In the genomic region with DNA sequence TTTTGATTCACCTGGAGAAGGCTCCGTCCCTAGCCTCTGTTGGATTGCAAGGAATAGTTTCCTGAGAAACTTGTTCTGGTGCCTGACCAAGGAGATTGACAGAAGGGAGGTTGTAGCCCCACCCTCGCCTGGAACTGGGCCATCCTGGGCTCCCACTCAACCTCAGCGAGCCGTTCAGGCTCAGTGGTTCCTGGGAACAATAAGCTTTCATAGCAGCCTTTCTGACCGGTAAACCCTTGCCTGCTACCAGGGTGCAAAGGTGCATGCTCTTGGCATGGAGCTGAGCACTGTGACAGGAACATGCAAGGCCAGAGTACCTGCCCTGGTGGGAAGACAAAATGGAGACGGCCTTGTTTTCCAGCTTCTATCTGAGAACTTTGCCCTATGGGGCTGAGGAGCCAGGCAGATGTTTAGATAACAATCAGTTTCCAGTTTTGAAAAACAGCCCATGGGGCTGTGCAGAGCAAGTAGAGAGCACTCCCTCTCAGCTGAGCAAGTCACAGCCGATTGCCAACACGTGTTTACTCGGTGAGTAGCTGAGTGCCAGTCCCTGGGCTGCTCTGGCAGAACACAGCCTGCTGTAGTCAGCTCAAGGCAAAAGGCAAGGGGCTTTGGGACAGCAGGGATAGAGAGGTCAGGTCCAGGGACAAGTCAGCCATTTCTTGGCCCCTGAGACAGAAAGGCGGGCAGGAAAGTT, we compare ENCODE assay signal across 8 mouse cellular contexts. TPM values are rescaled to one million over a fixed set of nuclear protein-coding genes. Genes with fewer than 3 reads are reported as not detected.
DNase-seq lines count a peak whose midpoint lies in the region; ATAC-seq and TF ChIP-seq lines count a peak whose summit lies in the region.

No protein-coding gene starts in this region.

- H3K36me3 ChIP-seq in heart, embryonic 10.5 days, result no peaks in the 10 kb centered on the region
- no peaks in the 10 kb centered on the region for H3K36me3 ChIP-seq in kidney, embryonic 16.5 days (ENCODE audit: insufficient read depth, low read length)
- no peaks in the 10 kb centered on the region for H3K36me3 ChIP-seq in lung, postnatal 0 days (ENCODE audit: insufficient read depth, low read length)

- H3K4me2 ChIP-seq in kidney, embryonic 16.5 days (replicated peaks; ENCODE audit: low read depth, low read length), result 0 out of 2 replicates have a peak overlapping the region, but pooled peaks have one; percentile 6
- peak overlapping the region; percentile 81 for H3K4me2 ChIP-seq in lung, postnatal 0 days (replicated peaks; ENCODE audit: low read depth, low read length)

- no peak for TF ChIP-seq EP300 in lung, postnatal 0 days (IDR thresholded peaks at IDR 0.05)

- no peak overlapping the region for H3K27ac ChIP-seq in heart, embryonic 10.5 days
- H3K27ac ChIP-seq in kidney, embryonic 16.5 days (ENCODE audit: low read length), result peak overlapping the region; percentile 84
- no peak overlapping the region for H3K27ac ChIP-seq in lung, postnatal 0 days (ENCODE audit: low read length)

- no peak overlapping the region for H3K9ac ChIP-seq in kidney, embryonic 16.5 days (replicated peaks; ENCODE audit: low read length)
- no peak overlapping the region for H3K9ac ChIP-seq in lung, postnatal 0 days (replicated peaks; ENCODE audit: low read depth)

- H3K9me3 ChIP-seq in heart, embryonic 10.5 days, result no peaks in the 10 kb centered on the region
- no peaks in the 10 kb centered on the region for H3K9me3 ChIP-seq in kidney, embryonic 16.5 days (ENCODE audit: low read length)
- H3K9me3 ChIP-seq in lung, postnatal 0 days (ENCODE audit: low read length), result no peaks in the 10 kb centered on the region

- no peak for TF ChIP-seq CTCF in lung, postnatal 0 days (IDR thresholded peaks at IDR 0.05)

- ATAC-seq in kidney, embryonic 16.5 days (ENCODE audit: low FRiP score, low TSS enrichment), result peak; percentile 70
- ATAC-seq in lung, postnatal 0 days, result peak; percentile 43
- no peak for ATAC-seq in activated CD4-positive, CD25-positive, alpha-beta regulatory T cell, adult 4 months

- peaks cover 14% of the 10 kb centered on the region for H3K4me1 ChIP-seq in heart, embryonic 10.5 days
- H3K4me1 ChIP-seq in kidney, embryonic 16.5 days (ENCODE audit: insufficient read depth, low read length), result peaks cover 8% of the 10 kb centered on the region; the same call in 1 of the 2 replicates
- H3K4me1 ChIP-seq in lung, postnatal 0 days (ENCODE audit: insufficient read depth, low read depth, low read length), result peaks cover 4% of the 10 kb centered on the region; the same call in 1 of the 2 replicates

- H3K4me3 ChIP-seq in heart, embryonic 10.5 days, result no peak overlapping the region
- H3K4me3 ChIP-seq in kidney, embryonic 16.5 days (ENCODE audit: low read length), result no peak overlapping the region
- no peak overlapping the region for H3K4me3 ChIP-seq in lung, postnatal 0 days (ENCODE audit: low read depth, low read length)

- peaks cover 54% of the 10 kb centered on the region for H3K27me3 ChIP-seq in heart, embryonic 10.5 days (ENCODE audit: insufficient read depth, poor library complexity, severe bottlenecking)
- 0 out of 2 replicates have a peak, but pooled peaks cover 3% of the 10 kb centered on the region for H3K27me3 ChIP-seq in kidney, embryonic 16.5 days (ENCODE audit: insufficient read depth, low read length)
- 0 out of 2 replicates have a peak, but pooled peaks cover 3% of the 10 kb centered on the region for H3K27me3 ChIP-seq in lung, postnatal 0 days (replicated peaks; ENCODE audit: insufficient read depth, low read length)

- WGBS in heart, embryonic 10.5 days, result 82% methylated on average over 10 of the region's 10 CpGs
- WGBS in kidney, embryonic 16.5 days, result 60% methylated on average over 10 of the region's 10 CpGs
- 38% methylated on average over 10 of the region's 10 CpGs for WGBS in lung, postnatal 0 days

- peak; percentile 96 for DNase-seq in heart, adult 11 months
- DNase-seq in heart, embryonic 10.5 days (ENCODE audit: low spot score), result no peak
- DNase-seq in adipocyte (ENCODE audit: low spot score), result peak; percentile 78
- peak; percentile 90 for DNase-seq in gonadal fat pad, adult 2 months (ENCODE audit: low read depth)
- DNase-seq in lung, postnatal 0 days (ENCODE audit: low spot score), result peak; percentile 19
- peak; percentile 46 to 62 for DNase-seq in thymus, postnatal 36 days

RNA-seq across cellular contexts. Expression of a gene that starts 1.2 kb away (rescaled TPM):
- 0.30 and 0.34 TPM in 2 replicates for polyA plus RNA-seq in heart, embryonic 10.5 days (2016; fragmentation: Nextera tagmentation; extraction: Ambion mirVana)
- 32.5 and 45.5 TPM in 2 replicates for polyA plus RNA-seq in gonadal fat pad, adult 2 months (2012; rRNA removed)
- polyA plus RNA-seq in kidney, embryonic 16.5 days (2015; fragmentation: Nextera tagmentation; extraction: Ambion mirVana), result 2.5 and 2.7 TPM in 2 replicates
- polyA plus RNA-seq in lung, postnatal 0 days (2015; fragmentation: Nextera tagmentation; extraction: Ambion mirVana), result 0.80 and 1.5 TPM in 2 replicates
- polyA plus RNA-seq in activated CD4-positive, CD25-positive, alpha-beta regulatory T cell, adult 4 months (2017; shearing (Covaris generic)), result under 1 TPM; 0.41 TPM

RNA-seq across cellular contexts. Expression of a gene that starts 1.3 kb away (rescaled TPM):
- polyA plus RNA-seq in heart, embryonic 10.5 days (2016; fragmentation: Nextera tagmentation; extraction: Ambion mirVana), result 0.32 and 0.69 TPM in 2 replicates
- polyA plus RNA-seq in gonadal fat pad, adult 2 months (2012; rRNA removed), result 10.8 and 14.3 TPM in 2 replicates
- 0.79 and 1.0 TPM in 2 replicates for polyA plus RNA-seq in kidney, embryonic 16.5 days (2015; fragmentation: Nextera tagmentation; extraction: Ambion mirVana)
- polyA plus RNA-seq in lung, postnatal 0 days (2015; fragmentation: Nextera tagmentation; extraction: Ambion mirVana), result 0.11 and 0.31 TPM in 2 replicates
- 1 to 10 TPM; 1.8 to 2.0 TPM for polyA plus RNA-seq in activated CD4-positive, CD25-positive, alpha-beta regulatory T cell, adult 4 months (2017; shearing (Covaris generic))

RNA-seq across cellular contexts. Expression of a gene that starts 31.9 kb away (rescaled TPM):
- polyA plus RNA-seq in heart, embryonic 10.5 days (2016; fragmentation: Nextera tagmentation; extraction: Ambion mirVana), result 62.4 and 65.1 TPM in 2 replicates
- 22.9 and 34.5 TPM in 2 replicates for polyA plus RNA-seq in gonadal fat pad, adult 2 months (2012; rRNA removed)
- polyA plus RNA-seq in kidney, embryonic 16.5 days (2015; fragmentation: Nextera tagmentation; extraction: Ambion mirVana), result 75.5 and 83.8 TPM in 2 replicates
- 38.5 and 39.2 TPM in 2 replicates for polyA plus RNA-seq in lung, postnatal 0 days (2015; fragmentation: Nextera tagmentation; extraction: Ambion mirVana)
- 10 to 100 TPM; 32.8 to 45.4 TPM for polyA plus RNA-seq in activated CD4-positive, CD25-positive, alpha-beta regulatory T cell, adult 4 months (2017; shearing (Covaris generic))

RNA-seq across cellular contexts. Expression of a gene that starts 41.9 kb away (rescaled TPM):
- polyA plus RNA-seq in heart, embryonic 10.5 days (2016; fragmentation: Nextera tagmentation; extraction: Ambion mirVana), result 201 and 231 TPM in 2 replicates
- polyA plus RNA-seq in gonadal fat pad, adult 2 months (2012; rRNA removed), result 64.0 and 75.7 TPM in 2 replicates
- polyA plus RNA-seq in kidney, embryonic 16.5 days (2015; fragmentation: Nextera tagmentation; extraction: Ambion mirVana), result 260 and 268 TPM in 2 replicates
- polyA plus RNA-seq in lung, postnatal 0 days (2015; fragmentation: Nextera tagmentation; extraction: Ambion mirVana), result 445 and 477 TPM in 2 replicates
- polyA plus RNA-seq in activated CD4-positive, CD25-positive, alpha-beta regulatory T cell, adult 4 months (2017; shearing (Covaris generic)), result 100 to 1,000 TPM; 350 to 355 TPM
